Mouse (Mus musculus) hematopoietic stem cell, adult 5-6 weeks (primary cell): ENCODE results near the gene Sgsh. TPM values are rescaled to one million over a fixed set of nuclear protein-coding genes. Genes with fewer than 3 reads are reported as not detected.

Experiments
- ATAC-seq, 2 experiments: fragments of 125-278 bp in 1 of 2; replicated peaks in 1 of 2; 2 replicates each; pipeline ENCODE4 v1.8.0; 2016 to 2017; ENCODE audit warnings: inconsistent platforms in 2 of 2, mild to moderate bottlenecking in 2 of 2, moderate number of reproducible peaks in 2 of 2, low read depth in 1 of 2, moderate TSS enrichment in 1 of 2; ENCODE audit not compliant: low FRiP score in 2 of 2, poor library complexity in 2 of 2, severe bottlenecking in 2 of 2, insufficient read depth in 1 of 2, low TSS enrichment in 1 of 2
- total RNA-seq: library from RNA; stranded (forward); fragments of 172-1452, 232-1000 nt; gene quantifications from 2 replicates; pipeline ENCODE4 v1.2.3, GENCODE M21; 2017

Sgsh gene
- total RNA-seq, 1 experiment from 2014 or later = 21.2 TPM

GRCm38 (mm10) chr11:119331970-119332369 lies 23.4 kb downstream of the Sgsh start:
- ATAC-seq = no peak

- ATAC-seq = no peak
Observed at GRCm38 (mm10) chr11:119330592-119330991, 24.7 kb downstream of the Sgsh start.

GRCm38 (mm10) chr11:119325068-119325467 lies 30.3 kb downstream of the Sgsh start:
- ATAC-seq = no peak

GRCm38 (mm10) chr11:119322521-119322920 lies 32.8 kb downstream of the Sgsh start:
- no peak for ATAC-seq

GRCm38 (mm10) chr11:119316720-119317119 lies 38.6 kb downstream of the Sgsh start:
- ATAC-seq = no peak

GRCm38 (mm10) chr11:119314252-119314936 lies 40.9 kb downstream of the Sgsh start:
- ATAC-seq = no peak; a peak in 1 of 4 replicates

- no peak for ATAC-seq
Observed at GRCm38 (mm10) chr11:119310621-119311020, 44.7 kb downstream of the Sgsh start.

- no peak for ATAC-seq
Observed at GRCm38 (mm10) chr11:119307916-119308315, 47.4 kb downstream of the Sgsh start.

- no peak for ATAC-seq
Observed at GRCm38 (mm10) chr11:119307658-119307867, 47.8 kb downstream of the Sgsh start, which contains the start of gene Card14. Gene Card14 (plus strand): TSS chr11:119307768.

GRCm38 (mm10) chr11:119306762-119307657 lies 48.3 kb downstream of the Sgsh start:
- ATAC-seq = no peak

GRCm38 (mm10) chr11:119304904-119305712 lies 50.2 kb downstream of the Sgsh start:
- ATAC-seq = peak; percentile 71 to 84; a peak in 3 of 4 replicates

GRCm38 (mm10) chr11:119300986-119301385 lies 54.4 kb downstream of the Sgsh start:
- no peak for ATAC-seq

GRCm38 (mm10) chr11:119300246-119300935 lies 54.9 kb downstream of the Sgsh start:
- peak; percentile 48 to 54 for ATAC-seq

GRCm38 (mm10) chr11:119299391-119300245 lies 55.7 kb downstream of the Sgsh start, which contains the start of gene Eif4a3:
Gene Eif4a3 (minus strand): TSS chr11:119300089.
- ATAC-seq = peak; percentile 90

GRCm38 (mm10) chr11:119298917-119299316 lies 56.4 kb downstream of the Sgsh start:
- ATAC-seq = no peak

- ATAC-seq = no peak
Observed at GRCm38 (mm10) chr11:119297996-119298395, 57.3 kb downstream of the Sgsh start.
